Mouse (Mus musculus) adrenal gland, postnatal 36 days (tissue): ENCODE measurements at regions not wholly inside any gene's neighbourhood (a gene's known extent, or its start where the extent isn't known, plus 50 kb on each side); places are given as distances from the start of the nearest gene placed in this dataset.

Experiments used
- DNase-seq, 2 experiments: peaks; one replicate each; pipeline ENCODE4 v3.0.0; 2021; ENCODE audit warnings: mixed read lengths in 1 of 2

- no peak for DNase-seq
Measured at GRCm38 (mm10) chr11:20462076-20462475, 81.0 kb upstream of the Sertad2 start.

DNA sequence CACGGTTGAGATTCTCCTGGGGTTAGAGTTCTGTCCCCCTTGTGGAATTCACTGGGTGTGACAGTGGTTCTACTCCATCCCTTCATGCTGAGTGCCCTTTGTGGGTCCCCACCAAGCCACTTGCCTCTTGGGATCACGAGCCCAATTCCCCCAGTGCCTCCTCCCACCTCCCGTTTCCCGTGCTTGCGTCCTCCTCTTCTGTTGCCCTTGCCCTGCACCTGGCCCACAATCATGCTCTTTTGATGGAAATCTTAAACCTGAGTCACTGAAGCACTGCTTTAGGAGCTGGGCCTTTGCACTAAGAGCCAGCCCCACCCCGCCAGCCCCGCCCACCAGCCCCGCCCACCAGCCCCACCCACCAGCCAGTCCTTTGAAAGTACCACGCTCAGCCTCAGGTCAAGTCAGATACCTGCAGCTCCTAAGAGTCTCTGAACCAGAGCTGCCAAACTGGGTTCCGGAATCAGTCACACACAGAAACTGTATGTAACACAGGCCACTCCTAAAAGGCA lies 79.8 kb upstream of the Sertad2 start:
- DNase-seq, result no peak

GRCm38 (mm10) chr11:20464564-20464963 lies 78.5 kb upstream of the Sertad2 start:
- DNase-seq, result no peak

DNA sequence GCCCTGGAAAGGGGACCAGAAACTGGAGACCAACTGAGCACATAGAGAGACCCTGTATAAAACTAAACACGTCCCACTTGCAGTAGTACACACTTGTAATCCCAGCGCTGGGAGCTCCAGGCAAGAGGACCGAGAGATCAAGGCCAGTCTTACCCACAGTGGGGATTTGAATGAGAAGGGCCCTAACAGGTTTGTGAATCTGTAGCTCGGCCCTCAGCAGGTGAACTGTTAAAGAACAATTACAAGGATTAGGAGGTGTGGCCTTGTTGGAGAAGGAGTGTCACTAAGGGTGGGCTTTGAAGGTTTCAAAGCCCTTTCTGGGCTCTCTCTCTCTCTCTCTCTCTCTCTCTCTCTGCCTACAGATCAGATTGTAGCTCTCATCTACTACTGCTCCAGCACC lies 76.5 kb upstream of the Sertad2 start:
- no peak for DNase-seq

DNA sequence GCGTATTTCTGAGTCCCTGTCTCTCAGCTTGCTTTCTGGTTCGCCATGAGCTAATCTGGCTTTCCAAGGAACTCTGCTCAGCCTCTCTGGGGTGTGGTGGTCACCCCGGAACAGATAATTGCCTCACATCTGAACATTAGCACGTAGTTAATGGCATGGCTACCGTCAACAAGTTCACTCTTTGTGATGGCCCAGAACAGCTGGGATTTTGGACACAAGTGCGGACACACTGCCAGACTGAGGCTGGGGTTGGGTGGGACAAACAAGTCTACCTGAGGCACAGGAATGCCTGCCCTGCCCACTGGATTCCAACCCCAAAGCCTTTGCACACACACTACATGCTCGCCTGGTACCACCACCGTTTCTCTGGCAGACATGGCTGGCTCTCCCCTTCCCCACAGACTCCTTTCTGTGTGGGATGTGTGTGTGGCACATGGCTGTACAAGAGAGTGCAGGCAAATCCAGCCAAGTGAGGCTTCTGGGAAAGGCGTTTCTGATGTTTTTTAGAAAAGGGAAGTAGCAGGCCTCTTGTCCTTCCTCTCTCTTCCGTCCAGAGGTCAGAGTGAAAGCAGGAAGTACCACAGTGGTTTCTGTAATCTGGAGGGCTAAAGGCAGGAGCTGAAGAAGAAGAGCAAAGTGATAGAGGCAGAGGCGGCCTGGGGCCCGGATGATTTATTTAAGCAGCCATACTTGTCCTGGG lies 74.6 kb upstream of the Sertad2 start:
- no peak for DNase-seq

- DNase-seq, result no peak
Measured at GRCm38 (mm10) chr11:20469368-20469767, 73.7 kb upstream of the Sertad2 start.

- DNase-seq, result no peak
Measured at GRCm38 (mm10) chr11:20470396-20470795, 72.7 kb upstream of the Sertad2 start.

DNA sequence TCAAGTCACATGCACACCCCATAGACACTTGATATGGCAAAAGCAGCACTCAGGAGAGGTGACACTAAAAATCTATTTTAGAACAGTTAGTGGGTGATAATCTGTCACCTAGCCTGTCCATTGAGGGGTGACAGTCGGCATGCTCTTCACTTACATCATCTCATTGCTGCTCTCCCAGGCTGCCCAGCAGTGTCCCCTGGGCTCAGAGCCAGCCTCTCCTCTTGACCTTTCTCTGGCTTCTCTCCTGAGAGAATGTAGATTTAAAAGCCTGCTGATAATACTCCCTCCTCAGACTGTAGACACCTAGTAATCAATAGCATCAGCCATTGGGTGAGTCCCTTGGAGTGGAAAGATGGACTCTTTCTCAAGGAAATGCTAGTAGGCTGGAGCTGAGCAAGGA lies 70.7 kb upstream of the Sertad2 start:
- peak; percentile 33 to 54 for DNase-seq

- no peak for DNase-seq
Measured at GRCm38 (mm10) chr11:20475629-20476028, 67.4 kb upstream of the Sertad2 start.

GRCm38 (mm10) chr11:20476494-20476893 lies 66.6 kb upstream of the Sertad2 start:
- DNase-seq, result no peak

DNA sequence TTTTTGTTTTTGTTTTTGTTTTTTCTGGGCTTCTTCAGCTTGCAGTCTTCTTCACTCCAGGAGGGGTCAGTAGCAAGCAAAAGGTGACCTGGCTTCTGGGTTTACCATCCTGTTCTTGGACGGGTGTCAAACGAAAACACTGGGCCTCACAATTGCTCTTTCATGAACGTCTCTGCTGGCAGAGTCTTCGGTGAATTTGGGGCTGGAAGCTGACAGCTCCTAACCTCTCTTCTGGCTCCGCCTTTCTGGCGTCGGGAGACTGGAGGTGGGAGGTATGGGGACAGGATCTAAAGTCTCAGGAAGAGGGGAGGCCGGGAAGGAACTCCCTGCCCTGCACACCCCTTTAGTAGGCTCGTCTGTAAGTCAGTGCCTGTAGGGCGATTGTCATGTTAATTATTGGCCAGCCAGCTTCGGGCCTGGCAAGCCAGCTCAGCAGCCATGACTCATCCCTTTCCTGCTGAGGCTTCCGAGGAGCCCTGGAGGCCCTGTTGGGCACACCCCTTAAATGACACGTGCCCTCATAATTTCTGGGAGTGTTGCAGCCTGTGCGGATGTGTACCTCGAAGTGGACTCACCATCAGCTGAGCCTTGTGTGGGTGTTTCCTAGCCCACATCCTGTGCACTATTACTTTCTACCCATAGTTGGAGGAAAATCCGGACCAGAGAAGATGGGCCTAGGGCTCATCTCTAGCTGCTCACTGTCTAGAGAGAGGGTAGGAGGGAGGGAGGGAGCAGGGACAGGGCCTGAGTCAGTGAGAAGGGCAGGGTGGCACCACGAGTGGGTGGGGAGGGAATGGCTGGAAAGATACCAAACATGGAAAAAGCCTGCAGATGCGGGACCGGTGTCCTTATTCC lies 65.6 kb upstream of the Sertad2 start:
- DNase-seq, result peak; percentile 79 to 82

- DNase-seq, result no peak
Measured at GRCm38 (mm10) chr11:20480632-20481031, 62.4 kb upstream of the Sertad2 start.

DNA sequence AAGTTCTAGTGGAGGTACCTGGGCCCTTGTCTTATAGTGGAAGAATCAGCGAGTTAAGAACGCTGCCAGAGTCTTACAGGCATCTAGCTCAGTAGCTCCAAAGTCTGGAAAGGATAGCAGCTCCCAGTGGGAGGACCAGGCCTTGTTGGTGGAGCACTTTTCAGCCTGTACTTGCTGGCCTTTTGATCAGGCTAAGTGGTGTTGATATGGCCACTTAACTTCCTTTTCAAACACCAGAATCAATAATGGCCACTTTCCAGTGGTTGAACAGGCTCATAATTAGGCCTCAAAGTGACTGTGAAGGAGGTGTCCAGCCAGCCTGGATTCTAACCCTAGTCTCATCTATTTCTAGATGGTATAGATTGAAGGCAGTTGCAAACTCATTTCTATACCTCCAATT lies 57.7 kb upstream of the Sertad2 start:
- DNase-seq, result no peak
